Mouse (Mus musculus) gastrocnemius, postnatal 25 days (tissue): ENCODE data around the gene H2-Ab1. TPM values are rescaled to one million over a fixed set of nuclear protein-coding genes. Genes with fewer than 3 reads are reported as not detected.
A peak's percentile ranks its signal among the peaks of the same experiment; 100 is the strongest.
"Not testable (repeated sequence)": the region's sequence is repeated elsewhere in the genome, so short reads cannot be mapped to it uniquely, and the experiment has no call there.

ENCODE experiments used
- DNase-seq: peaks from one replicate; pipeline ENCODE4 v3.0.0; 2022
- total RNA-seq, 2 experiments: library from RNA; stranded (reverse); gene quantifications; 1 replicate in 1 of 2; 2 replicates in 1 of 2; pipeline ENCODE4 v1.2.3; 2021

Gene H2-Ab1
- total RNA-seq, 2 experiments from 2014 or later, result 2.7 to 3.3 TPM

GRCm38 (mm10) chr17:34309683-34310385 lies 52.3 kb downstream of the H2-Ab1 start:
- DNase-seq, result peak; percentile 67

- not testable (repeated sequence) for DNase-seq
These were observed 53.0 kb downstream of the H2-Ab1 start for GRCm38 (mm10) chr17:34310526-34310925.

GRCm38 (mm10) chr17:34312185-34312584 lies 54.7 kb downstream of the H2-Ab1 start:
- no peak for DNase-seq

GRCm38 (mm10) chr17:34313393-34313792 lies 55.9 kb downstream of the H2-Ab1 start:
- peak; percentile 49 for DNase-seq

- DNase-seq, result no peak
These were observed 56.8 kb downstream of the H2-Ab1 start for GRCm38 (mm10) chr17:34314286-34314685.

GRCm38 (mm10) chr17:34315512-34315911 lies 58.0 kb downstream of the H2-Ab1 start:
- DNase-seq, result no peak

- no peak for DNase-seq
These were observed 59.2 kb downstream of the H2-Ab1 start for GRCm38 (mm10) chr17:34316697-34317096.

- no peak for DNase-seq
These were observed 59.8 kb downstream of the H2-Ab1 start for GRCm38 (mm10) chr17:34317275-34317674.

Other genes with a start within 250 kb of the H2-Ab1 start
- gene Ring1, start 233.0 kb upstream of the H2-Ab1 start, total RNA-seq, result 10 to 100 TPM; 10.1 to 12.3 TPM
- 10 to 100 TPM; 52.7 to 59.9 TPM for gene H2-Ke6, start 229.6 kb upstream of the H2-Ab1 start, total RNA-seq
- gene Slc39a7, start 226.0 kb upstream of the H2-Ab1 start, total RNA-seq, result 10 to 100 TPM; 41.5 to 45.7 TPM
- 10 to 100 TPM; 34.9 to 36.3 TPM for gene Rxrb, start 225.9 kb upstream of the H2-Ab1 start, total RNA-seq
- gene Col11a2, start 218.3 kb upstream of the H2-Ab1 start, total RNA-seq, result 10 to 100 TPM in 1 of 2 experiments, 1 to 10 TPM in 1; 6.5 to 16.7 TPM
- not detected for gene H2-Oa, start 165.3 kb upstream of the H2-Ab1 start, total RNA-seq
- 1 to 10 TPM; 2.8 to 3.1 TPM for gene H2-DMa, start 138.1 kb upstream of the H2-Ab1 start, total RNA-seq
- 10 to 100 TPM; 66.7 to 69.1 TPM for gene Brd2, start 135.1 kb upstream of the H2-Ab1 start, total RNA-seq
- under 1 TPM; 0.28 to 0.67 TPM for gene H2-DMb2, start 114.4 kb upstream of the H2-Ab1 start, total RNA-seq
- gene H2-DMb1, start 104.6 kb upstream of the H2-Ab1 start, total RNA-seq, result 1 to 10 TPM in 1 of 2 experiments, under 1 TPM in 1; 0.43 to 1.2 TPM
- gene Tap1, start 70.1 kb upstream of the H2-Ab1 start, total RNA-seq, result 1 to 10 TPM; 1.4 to 1.5 TPM
- 1 to 10 TPM; 1.3 to 3.1 TPM for gene Psmb9, start 69.9 kb upstream of the H2-Ab1 start, total RNA-seq
- gene Psmb8, start 60.0 kb upstream of the H2-Ab1 start, total RNA-seq, result 1 to 10 TPM; 2.9 to 4.8 TPM
- 1 to 10 TPM; 4.3 to 5.1 TPM for gene Tap2, start 54.2 kb upstream of the H2-Ab1 start, total RNA-seq
- under 1 TPM in 1 of 2 experiments, not detected in 1; 0.13 TPM for gene H2-Ob, start 18.8 kb upstream of the H2-Ab1 start, total RNA-seq
- gene H2-Aa, start 30.1 kb downstream of the H2-Ab1 start, total RNA-seq, result 1 to 10 TPM; 4.4 to 4.5 TPM
- gene H2-Eb1, start 48.2 kb downstream of the H2-Ab1 start, total RNA-seq, result 1 to 10 TPM; 3.9 to 5.5 TPM
- gene H2-Eb2, start 68.0 kb downstream of the H2-Ab1 start, total RNA-seq, result not detected
- under 1 TPM; 0.31 to 0.43 TPM for gene Btnl2, start 97.1 kb downstream of the H2-Ab1 start, total RNA-seq
- not detected for gene Btnl1, start 119.4 kb downstream of the H2-Ab1 start, total RNA-seq
- not detected for gene BC051142, start 141.1 kb downstream of the H2-Ab1 start, total RNA-seq
- gene Btnl4, start 219.6 kb downstream of the H2-Ab1 start, total RNA-seq, result not detected